Mouse (Mus musculus) mature B cell (primary cell): Measurements from ENCODE around the gene Gpd1.

Experiments used
- in situ Hi-C: fragments of 300-500 bp; cut with MboI; formaldehyde crosslinking; loops from 2 replicates; pipeline ENCODE4 v1.14.3; 2019

Gene Gpd1

GRCm38 (mm10) chr15:99717386-99718334, at the start of gene Gpd1:
Gene Gpd1, plus strand, starts transcription at chr15:99717515.
- in situ Hi-C loops = no loop called here

GRCm38 (mm10) chr15:99667544-99667943, 49.8 kb upstream of the Gpd1 start:
- in situ Hi-C loops = no loop called here

GRCm38 (mm10) chr15:99668881-99669280, 48.4 kb upstream of the Gpd1 start:
- in situ Hi-C loops = no loop called here

- in situ Hi-C loops = no loop called here
These were observed 47.9 kb upstream of the Gpd1 start for GRCm38 (mm10) chr15:99669392-99669791.

- in situ Hi-C loops = no loop called here
These were observed 47.0 kb upstream of the Gpd1 start, which contains the start of gene Asic1 for GRCm38 (mm10) chr15:99670154-99670821. Gene Asic1, plus strand, starts transcription at chr15:99670368.

- in situ Hi-C loops = no loop called here
These were observed 46.2 kb upstream of the Gpd1 start for GRCm38 (mm10) chr15:99670964-99671670.

GRCm38 (mm10) chr15:99671783-99672182, 45.5 kb upstream of the Gpd1 start:
- in situ Hi-C loops = no loop called here

- in situ Hi-C loops = no loop called here
These were observed 42.4 kb upstream of the Gpd1 start for GRCm38 (mm10) chr15:99674866-99675265.

- in situ Hi-C loops = no loop called here
These were observed 40.2 kb upstream of the Gpd1 start for GRCm38 (mm10) chr15:99677089-99677488.

- in situ Hi-C loops = no loop called here
These were observed 39.1 kb upstream of the Gpd1 start for GRCm38 (mm10) chr15:99678063-99678800.

- in situ Hi-C loops = no loop called here
These were observed 38.3 kb upstream of the Gpd1 start for GRCm38 (mm10) chr15:99679008-99679407.

GRCm38 (mm10) chr15:99682880-99683279, 34.4 kb upstream of the Gpd1 start:
- in situ Hi-C loops = no loop called here

GRCm38 (mm10) chr15:99684156-99684555, 33.2 kb upstream of the Gpd1 start:
- in situ Hi-C loops = no loop called here

GRCm38 (mm10) chr15:99688712-99689111, 28.6 kb upstream of the Gpd1 start:
- in situ Hi-C loops = no loop called here

GRCm38 (mm10) chr15:99690924-99691323, 26.4 kb upstream of the Gpd1 start:
- in situ Hi-C loops = no loop called here

GRCm38 (mm10) chr15:99691976-99692375, 25.3 kb upstream of the Gpd1 start:
- in situ Hi-C loops = no loop called here

- in situ Hi-C loops = no loop called here
These were observed 20.0 kb upstream of the Gpd1 start for GRCm38 (mm10) chr15:99697309-99697708.

GRCm38 (mm10) chr15:99698533-99699085, 18.7 kb upstream of the Gpd1 start:
- in situ Hi-C loops = no loop called here

GRCm38 (mm10) chr15:99699715-99700114, 17.6 kb upstream of the Gpd1 start:
- in situ Hi-C loops = no loop called here

GRCm38 (mm10) chr15:99700219-99701106, 16.9 kb upstream of the Gpd1 start:
- in situ Hi-C loops = no loop called here
